Mouse (Mus musculus): ENCODE measurements around the gene Osbp.
A peak's percentile ranks its signal among the peaks of the same experiment; 100 is the strongest.
"Not testable (repeated sequence)": the region's sequence is repeated elsewhere in the genome, so short reads cannot be mapped to it uniquely, and the experiment has no call there.

Gene Osbp

GRCm38 (mm10) chr19:11965023-11965942 is at the start of gene Osbp:
Osbp (plus strand) TSS chr19:11965941.
- peak; percentile 100 for DNase-seq (ENCODE audit: low spot score)

- no peak for DNase-seq (ENCODE audit: low spot score)
Observed at GRCm38 (mm10) chr19:11922068-11922467, 43.7 kb upstream of the Osbp start.

GRCm38 (mm10) chr19:11922515-11922914 is 43.2 kb upstream of the Osbp start:
- DNase-seq (ENCODE audit: low spot score) = not testable (repeated sequence)

- no peak for DNase-seq (ENCODE audit: low spot score)
Observed at GRCm38 (mm10) chr19:11926380-11926779, 39.4 kb upstream of the Osbp start.

- DNase-seq (ENCODE audit: low spot score) = no peak
Observed at GRCm38 (mm10) chr19:11928025-11928748, 37.6 kb upstream of the Osbp start.

- not testable (repeated sequence) for DNase-seq (ENCODE audit: low spot score)
Observed at GRCm38 (mm10) chr19:11946460-11946859, 19.3 kb upstream of the Osbp start.

GRCm38 (mm10) chr19:11949878-11950277 is 15.9 kb upstream of the Osbp start:
- DNase-seq (ENCODE audit: low spot score) = no peak

- DNase-seq (ENCODE audit: low spot score) = no peak
Observed at GRCm38 (mm10) chr19:11950747-11951146, 15.0 kb upstream of the Osbp start.

- DNase-seq (ENCODE audit: low spot score) = no peak
Observed at GRCm38 (mm10) chr19:11954206-11954605, 11.5 kb upstream of the Osbp start.

- no peak for DNase-seq (ENCODE audit: low spot score)
Observed at GRCm38 (mm10) chr19:11956636-11957035, 9.1 kb upstream of the Osbp start.

GRCm38 (mm10) chr19:11957396-11957795 is 8.3 kb upstream of the Osbp start:
- no peak for DNase-seq (ENCODE audit: low spot score)

- no peak for DNase-seq (ENCODE audit: low spot score)
Observed at GRCm38 (mm10) chr19:11957846-11958245, 7.9 kb upstream of the Osbp start.

- no peak for DNase-seq (ENCODE audit: low spot score)
Observed at GRCm38 (mm10) chr19:11964266-11964665, 1.5 kb upstream of the Osbp start.

- DNase-seq (ENCODE audit: low spot score) = peak; percentile 53
Observed at GRCm38 (mm10) chr19:11966201-11966636, 478 bp downstream of the Osbp start.

GRCm38 (mm10) chr19:11969155-11970050 is 3.7 kb downstream of the Osbp start:
- DNase-seq (ENCODE audit: low spot score) = no peak

GRCm38 (mm10) chr19:11973511-11974222 is 7.9 kb downstream of the Osbp start:
- no peak for DNase-seq (ENCODE audit: low spot score)

- no peak for DNase-seq (ENCODE audit: low spot score)
Observed at GRCm38 (mm10) chr19:11974223-11974540, 8.4 kb downstream of the Osbp start.

- no peak for DNase-seq (ENCODE audit: low spot score)
Observed at GRCm38 (mm10) chr19:11975683-11976082, 9.9 kb downstream of the Osbp start.

GRCm38 (mm10) chr19:11977363-11977762 is 11.6 kb downstream of the Osbp start:
- DNase-seq (ENCODE audit: low spot score) = no peak

GRCm38 (mm10) chr19:11980471-11980870 is 14.7 kb downstream of the Osbp start:
- DNase-seq (ENCODE audit: low spot score) = no peak

GRCm38 (mm10) chr19:11984614-11985013 is 18.9 kb downstream of the Osbp start:
- DNase-seq (ENCODE audit: low spot score) = not testable (repeated sequence)
